Mouse (Mus musculus) heart, postnatal 4 days (tissue): ENCODE measurements around the gene Hopx. TPM values are rescaled to one million over a fixed set of nuclear protein-coding genes. Genes with fewer than 3 reads are reported as not detected.

Experiments
- DNase-seq: peaks from one replicate; pipeline ENCODE4 v3.0.0; 2021
- total RNA-seq, 2 experiments: library from RNA; stranded (reverse); gene quantifications; 2 replicates each; pipeline ENCODE4 v1.2.3; 2021

The Hopx gene
- 100 to 1,000 TPM; 432 to 451 TPM for total RNA-seq

DNA sequence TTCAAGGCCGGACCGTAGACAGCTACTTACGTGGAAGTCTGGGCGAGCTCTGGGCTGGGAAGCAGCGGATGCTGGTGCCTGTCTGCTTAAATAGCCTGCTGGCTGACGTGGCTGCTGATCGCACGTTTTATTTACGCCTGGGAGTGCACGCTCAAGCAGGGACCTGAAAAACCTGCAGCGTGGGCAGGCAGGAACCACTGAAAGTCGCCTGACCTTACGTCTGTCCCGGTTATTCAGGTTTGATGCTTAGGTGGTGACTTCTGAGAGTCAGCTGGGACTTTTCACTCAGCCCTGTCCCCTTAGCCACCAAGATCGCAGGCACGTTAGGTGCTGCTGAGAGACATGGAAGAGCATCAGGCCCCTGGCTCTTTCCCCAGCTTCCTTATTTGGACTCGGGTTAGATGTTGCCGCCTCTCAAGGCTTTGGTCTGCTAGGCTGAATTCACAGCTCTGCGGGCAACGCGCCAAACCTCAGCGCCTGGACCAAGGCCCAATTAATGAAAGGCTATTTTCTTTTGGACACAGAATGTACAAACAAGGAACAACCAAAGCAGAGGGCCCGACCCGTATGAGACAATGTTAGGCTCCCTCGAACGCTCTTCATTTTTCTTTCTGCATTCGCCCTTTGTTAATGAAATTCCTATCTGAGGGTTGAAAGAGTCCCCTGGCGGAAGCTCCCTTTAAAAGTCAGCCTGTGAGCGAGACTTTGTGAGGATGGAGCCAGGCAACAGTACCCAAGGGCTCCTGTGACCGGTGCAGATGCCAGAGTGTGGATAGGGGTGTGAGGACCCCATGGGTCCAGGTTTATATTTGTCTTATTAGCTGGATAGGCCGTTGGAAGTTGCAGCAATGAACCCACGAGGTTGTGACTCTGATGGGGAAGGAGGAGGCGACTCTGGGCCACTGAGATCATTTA, at the start of gene Hopx:
Gene Hopx, minus strand, starts transcription at position 305 of the 915 bp plus-strand sequence.
- peak; percentile 91 for DNase-seq

- no peak for DNase-seq
Observed at GRCm38 (mm10) chr5:77163597-77163996, 48.7 kb upstream of the Hopx start.

DNA sequence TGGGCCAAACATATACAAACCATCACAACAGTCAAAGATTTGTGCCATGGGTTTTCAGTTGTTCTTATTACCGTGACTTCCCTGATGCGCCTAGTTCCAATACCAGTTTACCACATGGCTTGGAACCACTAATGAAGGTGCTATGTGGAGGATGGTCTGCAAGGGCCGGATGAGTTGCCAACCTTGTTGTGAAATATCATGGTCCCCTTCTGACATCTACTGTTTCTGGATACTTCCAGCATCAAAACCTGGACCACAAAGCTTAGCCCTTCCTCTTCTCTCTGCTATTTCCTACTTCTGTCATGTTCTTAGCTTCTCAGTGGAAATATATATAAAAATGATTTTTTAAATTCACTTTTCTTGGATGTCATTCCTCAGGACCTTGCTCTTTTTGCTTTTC, 47.6 kb upstream of the Hopx start:
- DNase-seq, result no peak

DNA sequence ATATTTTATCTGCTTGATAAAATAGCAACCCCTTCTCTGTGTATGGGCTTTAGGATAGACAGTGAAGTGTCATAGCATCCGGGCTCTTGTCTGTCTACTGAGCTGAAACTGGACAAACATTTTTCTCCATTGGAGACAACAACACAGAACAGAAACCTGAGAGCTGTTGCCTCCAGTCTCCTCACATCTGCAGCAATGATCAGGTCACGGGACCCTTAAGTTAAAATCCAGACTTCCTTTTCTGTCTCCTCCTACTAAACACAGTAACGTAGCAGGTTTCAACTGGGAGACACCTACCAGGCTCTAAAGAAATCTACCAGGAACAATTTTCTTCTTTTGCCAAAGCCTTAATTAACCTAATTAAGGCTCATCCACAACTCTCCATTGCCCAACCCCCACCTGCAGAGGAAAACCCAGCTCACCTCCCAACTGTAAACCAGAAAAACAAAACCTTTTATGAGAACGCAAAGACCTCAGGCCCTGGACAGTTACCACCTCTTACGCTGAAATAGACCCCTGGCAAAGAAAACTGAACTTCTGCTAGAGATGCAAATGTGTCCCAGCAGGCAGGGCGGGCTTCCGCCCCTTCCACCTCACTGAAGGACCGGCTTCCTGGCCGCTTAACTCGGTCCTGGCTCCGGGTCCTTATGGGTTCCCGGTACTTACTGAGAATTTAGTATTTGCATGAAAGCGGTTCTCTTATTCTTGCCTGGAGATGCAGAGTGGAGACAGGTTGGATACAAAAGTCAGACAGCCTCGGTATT, 43.0 kb upstream of the Hopx start:
- DNase-seq, result no peak

DNA sequence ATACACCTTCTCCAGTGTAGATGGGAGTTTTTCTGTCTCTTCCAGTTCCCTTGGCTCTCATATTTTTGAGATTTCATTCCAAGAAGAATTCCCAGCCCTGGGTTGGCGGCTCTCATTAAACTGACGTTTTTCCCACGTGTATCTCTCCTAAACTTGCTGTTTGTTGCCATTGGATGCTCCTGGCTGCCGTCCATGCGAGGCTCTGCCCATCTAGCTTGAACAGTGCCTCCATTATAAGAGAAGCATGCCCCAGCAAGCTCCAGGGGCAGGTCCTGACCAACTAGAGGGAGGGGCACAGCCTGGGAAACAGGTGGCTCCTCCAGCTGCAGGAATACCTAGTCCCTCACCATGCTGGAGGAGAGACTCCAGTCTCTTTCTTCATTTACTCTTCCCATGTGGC, 42.0 kb upstream of the Hopx start:
- no peak for DNase-seq

DNA sequence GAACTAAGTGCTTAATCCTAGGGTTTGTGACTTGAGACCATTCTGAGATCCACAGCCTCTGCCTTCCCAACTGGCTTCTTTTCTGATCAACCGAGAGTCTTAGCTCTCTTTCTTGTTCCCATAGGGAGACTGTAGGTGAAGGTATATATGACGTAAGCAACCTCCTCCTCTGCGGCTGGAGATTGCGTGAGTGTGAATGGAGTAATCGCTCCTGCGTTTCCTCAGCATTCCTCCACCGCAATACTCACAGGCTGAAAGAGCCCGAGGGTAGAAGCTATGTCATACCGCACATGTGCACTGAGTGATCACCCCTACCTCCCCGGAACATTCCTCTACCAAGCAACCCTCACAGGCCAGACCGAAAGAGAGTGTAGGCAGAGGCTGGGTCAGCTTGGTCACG, 40.6 kb upstream of the Hopx start:
- DNase-seq, result no peak

- no peak for DNase-seq
Observed at GRCm38 (mm10) chr5:77154812-77155211, 39.9 kb upstream of the Hopx start.

DNA sequence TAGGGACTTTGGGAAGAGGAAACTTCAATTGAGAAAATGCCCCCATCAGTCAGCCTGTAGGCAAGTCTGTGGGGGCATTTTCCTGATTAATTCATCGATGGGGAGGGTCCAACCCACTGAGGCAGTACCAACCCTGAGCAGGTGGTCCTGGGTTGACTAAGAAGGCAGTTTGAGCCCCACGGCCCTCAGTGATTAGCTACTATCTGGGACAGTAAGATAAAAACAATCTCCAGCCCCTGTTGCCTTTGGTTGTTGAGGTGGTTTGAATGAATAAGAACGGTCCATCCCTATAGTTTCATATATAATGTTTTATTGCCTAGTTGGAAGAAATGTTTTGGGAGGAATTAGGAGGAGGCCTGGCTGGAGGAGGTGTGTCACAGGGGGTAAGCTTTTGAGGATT, 36.8 kb upstream of the Hopx start:
- no peak for DNase-seq

- DNase-seq, result no peak
Observed at GRCm38 (mm10) chr5:77151075-77151474, 36.2 kb upstream of the Hopx start.

- DNase-seq, result no peak
Observed at GRCm38 (mm10) chr5:77148021-77148621, 33.2 kb upstream of the Hopx start.

DNA sequence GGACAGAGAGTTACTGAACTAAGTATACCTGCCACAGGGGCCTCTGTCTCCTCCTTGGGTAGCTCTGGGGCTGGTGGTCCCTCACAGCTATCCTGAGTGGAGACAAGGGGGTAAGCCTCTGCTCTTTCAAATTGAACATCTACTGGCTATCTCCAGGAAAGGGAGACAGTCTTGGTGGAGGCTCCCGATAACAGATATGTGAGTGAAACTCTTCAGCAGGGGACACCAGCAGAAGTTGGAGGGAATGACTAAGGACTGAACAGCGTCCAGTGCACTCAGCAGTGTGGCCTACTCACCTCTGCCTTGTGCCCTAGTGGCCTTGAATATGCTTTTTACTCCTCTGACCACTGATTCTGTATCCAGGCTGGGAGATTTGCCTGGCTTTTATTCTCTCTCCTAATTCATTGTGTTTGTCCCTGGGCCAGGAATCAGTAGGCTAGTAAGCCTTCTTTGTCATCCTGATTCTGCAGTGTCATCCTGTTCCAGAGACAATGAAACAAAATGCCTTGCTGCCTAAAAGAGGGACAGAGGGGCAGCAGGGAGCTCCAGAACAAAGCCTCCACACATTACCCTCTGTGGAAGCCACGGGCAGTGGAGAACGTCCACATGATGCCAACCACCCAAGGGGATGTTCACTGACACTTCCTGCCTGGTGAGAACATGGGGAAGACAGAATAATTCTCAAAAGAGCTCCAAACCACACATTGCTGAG, 31.7 kb upstream of the Hopx start:
- DNase-seq, result no peak

- DNase-seq, result no peak
Observed at GRCm38 (mm10) chr5:77144647-77145046, 29.7 kb upstream of the Hopx start.

DNA sequence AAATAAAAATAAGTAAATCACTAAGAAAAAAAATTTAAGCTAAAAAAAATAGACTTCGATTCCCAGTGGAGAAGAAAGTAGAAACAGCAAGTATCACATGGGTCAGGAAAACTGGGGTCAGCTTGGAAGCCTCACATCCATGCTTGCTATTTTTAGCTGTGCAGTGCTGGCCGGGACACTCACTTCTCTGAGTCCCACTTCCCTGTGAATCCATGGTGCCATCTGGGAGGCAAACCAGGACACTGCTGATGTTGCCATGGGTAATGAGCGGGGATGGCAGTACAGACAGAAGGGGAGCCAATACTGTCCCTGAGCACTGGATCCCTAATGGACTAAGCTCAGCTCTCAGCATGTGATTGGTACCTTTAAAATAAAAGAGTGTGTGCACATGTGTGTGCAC, 28.2 kb upstream of the Hopx start:
- peak; percentile 35 for DNase-seq

DNA sequence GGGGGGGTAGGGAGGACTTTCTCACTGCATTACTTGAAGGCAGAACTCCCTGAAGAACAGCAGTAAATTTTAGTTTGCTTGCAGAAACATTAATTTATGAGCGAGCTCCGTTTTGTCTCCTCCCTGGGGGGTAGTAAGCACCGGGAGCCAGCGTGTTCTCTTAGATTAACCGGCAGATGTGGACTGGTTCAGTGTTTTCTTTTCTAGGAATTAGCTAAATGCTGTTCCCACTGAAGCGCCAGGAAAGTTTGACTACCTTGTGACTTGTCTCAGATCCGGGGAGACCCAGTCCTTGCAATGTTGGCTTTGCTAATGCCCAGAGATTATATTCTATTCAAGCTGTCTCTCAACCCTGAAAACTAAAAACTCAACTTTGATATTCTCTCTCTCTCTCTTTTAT, 26.4 kb upstream of the Hopx start:
- DNase-seq, result no peak

- DNase-seq, result no peak
Observed at GRCm38 (mm10) chr5:77140861-77141260, 25.9 kb upstream of the Hopx start.

GRCm38 (mm10) chr5:77140108-77140507, 25.2 kb upstream of the Hopx start:
- DNase-seq, result peak; percentile 48

DNA sequence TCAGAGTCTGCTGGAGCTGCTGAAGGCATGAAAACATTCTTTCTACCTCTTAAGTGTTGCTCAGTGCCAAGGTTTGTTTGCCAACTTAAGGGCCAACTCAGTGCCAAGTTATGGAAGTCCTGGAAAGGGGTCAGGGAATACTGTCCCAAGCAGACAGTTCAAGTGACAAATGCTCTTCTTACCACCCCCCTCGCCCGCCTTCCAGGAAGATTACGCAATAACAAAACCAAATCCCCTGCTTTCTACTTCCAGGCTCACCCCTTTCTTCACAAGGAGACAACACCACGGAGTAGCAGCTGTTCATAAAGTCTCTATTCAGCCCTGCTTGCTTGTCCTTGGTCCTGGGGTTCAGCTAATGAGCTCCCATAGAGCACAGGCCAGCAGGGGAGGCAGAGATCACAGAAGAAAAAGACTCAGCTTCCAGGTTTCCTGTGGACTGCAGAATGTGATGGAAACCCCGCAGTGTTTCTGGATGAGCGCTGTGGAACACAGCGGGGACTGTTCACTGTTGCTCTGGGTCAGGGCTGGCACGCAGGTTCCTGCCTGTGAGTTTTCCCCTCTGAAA, 22.9 kb upstream of the Hopx start:
- no peak for DNase-seq

- no peak for DNase-seq
Observed at GRCm38 (mm10) chr5:77136684-77137224, 21.8 kb upstream of the Hopx start.

GRCm38 (mm10) chr5:77134961-77135360, 20.0 kb upstream of the Hopx start:
- DNase-seq, result no peak

DNA sequence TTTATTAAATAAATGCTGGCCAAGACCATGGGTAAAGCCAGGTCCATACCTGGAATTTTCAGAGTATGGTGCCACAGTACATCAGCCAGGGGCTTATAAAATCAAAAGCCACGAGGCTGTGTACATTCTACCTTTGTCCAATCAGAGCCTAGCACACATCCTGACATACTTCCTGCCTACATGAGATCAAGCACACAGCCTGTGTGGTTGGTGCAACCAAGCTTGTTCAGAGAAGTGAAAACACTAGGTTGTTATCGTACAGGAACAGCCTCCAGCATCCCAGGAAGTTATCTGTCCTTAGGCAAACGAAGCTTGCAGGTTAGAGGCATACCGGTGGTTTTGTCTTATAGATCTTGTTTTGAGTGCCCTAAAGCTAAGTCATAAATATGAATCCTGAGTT, 19.5 kb upstream of the Hopx start:
- DNase-seq, result no peak

DNA sequence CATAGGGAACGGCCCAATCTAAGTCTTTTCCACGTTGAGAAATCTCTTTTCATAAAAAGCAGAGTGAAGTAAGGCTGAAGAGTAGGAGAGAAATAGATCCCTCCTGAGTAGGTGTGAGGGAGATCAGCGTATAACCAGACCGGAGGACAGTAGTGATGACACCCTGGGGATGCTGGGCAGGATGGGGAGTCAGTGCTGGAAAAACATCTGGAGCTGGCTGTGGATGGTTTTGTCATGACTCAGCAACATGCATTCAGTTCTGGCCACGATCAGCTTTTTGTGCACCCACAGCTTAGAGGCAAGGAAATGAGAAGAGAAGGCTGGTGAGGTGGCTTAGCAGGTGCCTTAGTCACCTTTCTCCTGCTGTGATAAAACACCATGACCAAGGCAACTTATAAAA, 19.0 kb upstream of the Hopx start:
- no peak for DNase-seq
